Mouse (Mus musculus): ENCODE results near the gene Srrm3.

Gene Srrm3

DNA sequence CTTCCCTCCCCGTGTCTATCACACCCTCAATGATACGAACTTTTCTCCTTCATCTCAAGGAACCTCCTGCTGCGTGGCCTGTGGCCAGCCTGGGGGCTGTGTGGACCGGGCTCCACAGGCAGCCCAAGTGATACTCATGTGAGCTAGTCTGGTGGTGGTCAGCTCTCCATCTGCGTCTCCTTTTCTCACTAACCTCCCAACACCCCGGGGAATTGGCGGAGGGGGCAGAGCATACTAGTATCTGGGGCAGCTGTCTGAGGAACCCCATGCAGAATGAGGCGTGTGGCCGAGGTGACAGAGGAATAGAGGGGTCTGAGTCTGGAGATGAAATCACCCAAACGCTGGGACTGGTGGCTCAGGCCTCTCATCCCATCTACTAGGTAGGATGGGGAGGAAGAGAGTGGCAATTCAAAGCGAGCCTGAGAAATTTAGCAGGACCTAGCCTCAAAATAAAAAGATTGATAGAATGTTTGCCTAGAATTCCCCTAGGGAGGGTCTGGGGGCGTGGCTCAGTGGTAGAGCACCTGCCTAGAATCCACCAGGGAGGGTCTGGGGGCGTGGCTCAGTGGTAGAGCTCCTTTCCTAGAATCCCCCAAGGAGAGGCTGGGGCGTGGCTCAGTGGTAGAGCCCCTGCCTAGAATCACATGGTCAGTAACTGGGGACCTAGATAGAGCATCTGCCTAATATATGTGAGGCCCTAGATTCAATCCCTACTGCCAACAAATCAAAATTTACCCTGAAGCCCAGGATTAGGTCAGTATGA is 63.2 kb downstream of the Srrm3 start:
- DNase-seq (ENCODE audit: low read depth, low spot score) = no peak

DNA sequence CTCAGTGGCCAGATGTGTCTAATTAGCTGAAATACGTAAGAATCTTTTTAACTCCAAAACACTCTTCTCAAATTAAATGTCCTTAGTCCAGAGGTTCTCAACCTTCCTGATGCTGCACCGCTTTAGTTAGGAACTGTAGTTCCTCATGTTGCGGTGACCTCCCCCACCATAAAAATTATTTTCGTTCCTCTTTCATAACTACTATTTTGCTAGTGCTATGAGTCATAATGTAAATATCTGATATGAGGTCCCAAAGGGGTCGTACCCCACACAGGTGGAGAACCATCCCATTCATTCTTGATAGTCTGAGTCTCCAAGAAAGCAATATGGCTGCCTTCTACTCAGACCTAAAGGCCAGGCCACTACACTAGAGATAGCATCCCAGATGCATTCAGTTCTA is 63.8 kb downstream of the Srrm3 start:
- DNase-seq (ENCODE audit: low read depth, low spot score) = no peak

DNA sequence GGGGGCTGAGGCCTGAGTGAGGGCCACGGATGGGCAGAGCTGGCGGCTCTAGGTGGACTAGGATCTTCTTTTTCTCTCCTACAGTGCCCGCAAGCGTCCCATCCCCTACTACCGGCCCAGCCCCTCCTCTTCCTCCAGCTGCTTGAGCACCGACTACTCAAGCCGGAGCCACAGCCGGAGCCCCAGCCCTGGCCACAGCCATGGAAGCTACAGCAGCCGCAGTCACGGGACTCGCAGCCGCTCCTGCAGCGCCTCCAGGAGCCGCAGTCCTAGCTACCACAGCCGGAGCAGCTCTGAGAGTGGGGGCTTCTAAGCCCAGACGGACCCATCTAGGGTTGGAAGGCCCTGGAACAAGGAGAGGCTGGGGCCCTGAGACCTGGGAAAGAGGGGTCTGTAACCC is 66.3 kb downstream of the Srrm3 start:
- no peak for DNase-seq (ENCODE audit: low read depth, low spot score)

DNA sequence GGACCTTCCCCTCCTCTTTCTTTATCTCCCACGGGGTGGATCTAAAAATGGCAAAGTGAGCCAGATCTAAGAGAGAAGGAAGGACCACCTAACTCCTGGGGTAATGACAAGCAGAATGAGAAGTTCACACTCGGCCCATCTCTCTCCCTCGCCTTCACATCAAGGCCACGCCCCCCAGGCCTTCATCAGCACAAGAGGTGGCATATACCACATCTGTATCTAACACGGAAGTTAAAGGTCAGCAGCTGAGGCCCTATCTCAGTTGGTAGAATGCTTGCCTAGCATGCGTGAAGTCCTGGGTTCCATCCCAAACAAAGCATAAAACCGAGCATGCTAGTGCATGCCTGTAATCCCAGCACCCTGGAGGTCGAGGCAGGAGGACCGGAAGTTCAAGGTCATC is 67.1 kb downstream of the Srrm3 start:
- no peak for DNase-seq (ENCODE audit: low read depth, low spot score)

DNA sequence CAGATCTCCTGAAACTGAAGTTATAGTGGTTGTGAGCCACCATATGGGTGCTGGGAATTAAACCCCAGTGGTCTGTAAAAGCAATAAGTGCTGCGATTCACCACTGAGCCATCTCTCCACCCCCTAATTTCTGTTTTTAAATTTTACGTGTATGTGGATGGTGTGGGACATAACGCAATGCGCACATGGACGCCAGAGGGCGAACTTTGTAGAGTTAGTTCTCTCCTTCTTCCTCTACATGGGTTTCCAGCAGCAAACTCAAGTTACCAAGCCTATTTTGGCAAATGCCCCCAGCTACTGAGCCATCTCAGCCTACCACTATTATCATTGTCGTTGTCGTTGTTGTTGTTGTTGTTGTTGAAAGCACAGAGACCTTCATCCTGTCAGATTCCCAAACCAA is 70.5 kb downstream of the Srrm3 start:
- DNase-seq (ENCODE audit: low read depth, low spot score) = peak; percentile 38

DNA sequence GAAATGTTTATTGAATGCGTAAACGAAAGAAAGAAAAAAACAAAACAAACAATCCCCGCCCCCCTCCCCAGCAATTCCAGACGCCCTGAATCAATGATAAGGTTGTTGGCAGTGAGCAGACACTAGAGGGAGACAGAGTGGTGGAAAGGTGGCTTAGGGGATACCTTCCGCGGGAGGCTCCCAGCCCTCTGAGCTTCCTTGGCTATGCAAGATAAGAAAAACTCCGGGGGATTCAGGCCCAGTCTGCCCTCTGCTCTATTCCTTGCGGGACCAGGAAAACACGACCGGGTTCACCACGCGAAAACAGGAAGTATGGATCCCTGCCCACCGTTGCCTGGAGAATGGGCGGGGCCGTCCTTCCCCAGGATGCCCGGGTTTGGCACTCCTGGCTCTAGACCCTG is 71.1 kb downstream of the Srrm3 start:
- DNase-seq (ENCODE audit: low read depth, low spot score) = peak; percentile 34

DNA sequence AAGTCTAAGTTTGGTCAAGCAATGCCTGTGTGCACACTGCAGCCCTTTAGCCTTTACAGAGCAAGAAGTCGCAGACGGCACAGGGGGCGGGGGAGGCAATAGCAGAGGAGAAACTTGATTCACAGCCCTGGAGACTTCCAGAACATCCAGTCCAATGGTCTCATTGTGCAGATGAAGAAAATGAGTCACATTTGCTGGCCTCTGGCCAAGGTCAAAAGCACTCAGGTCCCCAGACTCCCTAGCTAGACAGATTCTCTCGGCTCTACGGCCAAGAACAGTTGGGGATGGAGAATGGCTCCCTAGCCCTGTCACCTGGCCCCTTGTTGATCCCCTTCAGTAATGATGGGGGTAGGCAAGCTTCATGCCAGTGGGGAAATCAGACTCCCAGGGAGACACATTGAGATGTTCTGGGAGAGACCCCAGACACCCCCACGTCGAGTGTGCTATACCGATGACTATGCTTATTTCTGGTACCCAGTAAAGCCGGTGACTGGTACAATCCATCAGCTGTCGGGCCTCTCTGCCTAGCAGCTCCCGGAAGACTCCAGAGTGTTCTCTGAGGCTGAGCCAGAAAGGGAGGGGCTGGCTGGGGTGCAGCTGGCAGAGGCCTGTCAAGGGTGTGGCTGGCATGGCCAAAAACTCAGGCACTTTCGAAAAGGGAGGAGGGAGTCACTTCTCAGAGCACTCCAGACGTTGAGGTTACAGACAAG is 72.9 kb downstream of the Srrm3 start:
- peak; percentile 87 for DNase-seq (ENCODE audit: low read depth, low spot score)

DNA sequence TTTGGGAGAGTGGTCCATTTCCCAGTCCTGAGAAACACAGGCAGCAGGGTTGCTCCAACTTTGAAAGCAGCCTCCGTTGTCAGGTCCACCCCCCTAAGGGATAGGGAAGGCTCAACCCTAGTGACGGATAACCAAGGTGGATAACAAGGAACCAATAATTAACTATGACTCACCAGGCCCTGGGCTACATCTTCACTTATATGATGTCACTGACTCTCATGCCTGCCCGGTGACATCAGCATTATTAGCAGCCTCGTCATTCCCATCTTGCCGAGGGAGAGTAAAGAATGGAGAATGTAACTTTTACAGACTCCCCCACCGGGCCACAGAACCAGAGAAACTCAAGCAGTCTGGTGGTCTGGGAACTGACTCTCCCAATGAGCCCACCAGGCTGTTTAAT is 78.0 kb downstream of the Srrm3 start:
- DNase-seq (ENCODE audit: low read depth, low spot score) = no peak

DNA sequence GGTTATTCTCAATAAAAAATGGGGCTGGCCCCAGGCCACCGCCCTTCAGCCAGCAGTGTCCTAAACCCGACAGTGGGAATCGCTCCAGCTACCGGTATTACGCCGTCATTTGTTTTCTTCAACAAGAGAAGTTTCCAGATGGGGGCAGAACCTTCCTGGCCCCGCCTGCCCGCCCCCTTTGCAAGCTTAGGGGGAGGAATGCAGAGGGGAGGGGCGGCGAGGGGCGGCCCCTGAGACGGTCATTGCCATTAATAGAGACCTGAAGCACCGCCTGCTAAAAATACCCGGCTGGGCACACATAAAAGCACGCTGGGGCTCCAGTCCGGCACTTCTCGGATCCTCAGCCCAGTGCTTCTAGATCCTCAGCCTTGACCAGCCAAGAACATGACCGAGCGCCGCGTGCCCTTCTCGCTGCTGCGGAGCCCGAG is 81.0 kb downstream of the Srrm3 start, which contains the start of gene Hspb1:
Hspb1 (plus strand) TSS at position 245 of the 428 bp plus-strand sequence.
- peak; percentile 94 for DNase-seq (ENCODE audit: low read depth, low spot score)

DNA sequence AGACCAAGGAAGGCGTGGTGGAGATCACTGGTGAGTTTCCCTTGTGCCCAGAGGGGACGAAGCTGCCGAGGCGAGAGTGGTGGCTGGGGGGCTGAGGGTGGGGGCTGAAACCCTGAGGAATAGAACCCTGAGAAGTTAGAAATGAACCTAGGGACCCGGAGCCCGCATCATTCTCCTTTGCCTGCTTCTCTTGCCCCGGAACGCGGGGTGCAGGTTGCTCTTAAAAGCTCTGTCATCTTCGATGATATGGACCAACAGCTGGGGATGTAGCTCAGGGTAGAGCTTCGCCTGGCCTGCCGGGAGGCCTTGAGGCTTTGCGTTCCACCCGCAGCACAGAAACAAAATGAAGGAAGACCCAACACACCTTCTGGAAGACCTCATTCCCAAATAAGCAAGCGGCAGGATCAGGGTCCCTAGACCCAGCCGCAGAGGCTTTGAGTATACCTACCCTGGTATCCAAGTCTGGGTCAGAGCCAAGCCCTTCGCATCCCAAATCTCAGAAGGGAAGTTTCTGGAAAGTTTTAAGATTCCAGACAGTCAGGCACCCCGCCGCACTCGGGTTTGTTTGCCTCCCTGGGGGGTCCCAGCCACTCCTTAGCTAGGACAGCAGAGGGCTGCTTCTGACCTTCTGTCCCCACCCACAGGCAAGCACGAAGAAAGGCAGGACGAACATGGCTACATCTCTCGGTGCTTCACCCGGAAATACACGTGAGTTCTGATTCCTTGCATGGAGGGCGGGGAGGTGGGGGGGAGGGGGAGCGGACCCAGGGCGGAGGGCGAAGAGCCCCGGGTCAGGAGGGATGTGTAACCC is 81.9 kb downstream of the Srrm3 start:
- DNase-seq (ENCODE audit: low read depth, low spot score) = no peak

DNA sequence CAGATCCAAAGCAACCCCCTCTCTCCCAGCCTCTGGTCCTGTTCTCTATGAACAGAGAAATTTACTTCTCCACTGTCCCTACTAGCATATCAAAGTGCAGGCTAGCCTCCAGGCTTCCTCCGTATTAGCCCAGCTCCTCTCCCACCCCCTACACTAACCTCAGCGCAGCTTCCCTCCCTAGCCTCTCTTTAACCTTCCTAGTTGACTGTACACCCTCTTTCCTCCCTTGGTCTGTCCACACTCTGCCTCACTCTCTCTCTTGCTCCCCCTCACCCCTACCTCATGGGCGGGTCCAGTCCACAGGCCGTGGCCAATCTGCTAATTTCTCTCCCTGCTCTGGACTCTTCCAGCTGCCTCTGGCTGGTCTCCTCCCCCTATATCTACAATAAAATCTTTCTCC is 83.6 kb downstream of the Srrm3 start:
- DNase-seq (ENCODE audit: low read depth, low spot score) = no peak

DNA sequence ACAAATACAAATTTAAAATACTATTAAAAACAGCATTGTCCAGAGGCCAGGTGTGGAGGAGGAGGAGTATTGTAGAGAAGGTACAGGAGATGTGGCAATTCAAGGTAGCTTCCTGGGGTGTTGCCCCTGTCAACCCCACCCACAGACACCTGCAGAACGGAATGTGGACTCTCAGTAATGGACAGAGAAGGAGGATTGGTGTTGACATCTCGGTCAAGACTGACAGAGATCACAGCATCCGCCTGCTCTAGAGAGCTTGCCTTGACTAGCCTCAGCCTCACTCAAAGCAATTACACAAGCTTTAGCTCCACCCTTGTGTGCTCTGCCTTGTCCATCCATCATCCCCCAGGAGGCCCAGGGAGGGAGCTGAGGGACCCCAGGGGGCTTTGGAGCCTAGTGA is 84.2 kb downstream of the Srrm3 start:
- DNase-seq (ENCODE audit: low read depth, low spot score) = no peak

DNA sequence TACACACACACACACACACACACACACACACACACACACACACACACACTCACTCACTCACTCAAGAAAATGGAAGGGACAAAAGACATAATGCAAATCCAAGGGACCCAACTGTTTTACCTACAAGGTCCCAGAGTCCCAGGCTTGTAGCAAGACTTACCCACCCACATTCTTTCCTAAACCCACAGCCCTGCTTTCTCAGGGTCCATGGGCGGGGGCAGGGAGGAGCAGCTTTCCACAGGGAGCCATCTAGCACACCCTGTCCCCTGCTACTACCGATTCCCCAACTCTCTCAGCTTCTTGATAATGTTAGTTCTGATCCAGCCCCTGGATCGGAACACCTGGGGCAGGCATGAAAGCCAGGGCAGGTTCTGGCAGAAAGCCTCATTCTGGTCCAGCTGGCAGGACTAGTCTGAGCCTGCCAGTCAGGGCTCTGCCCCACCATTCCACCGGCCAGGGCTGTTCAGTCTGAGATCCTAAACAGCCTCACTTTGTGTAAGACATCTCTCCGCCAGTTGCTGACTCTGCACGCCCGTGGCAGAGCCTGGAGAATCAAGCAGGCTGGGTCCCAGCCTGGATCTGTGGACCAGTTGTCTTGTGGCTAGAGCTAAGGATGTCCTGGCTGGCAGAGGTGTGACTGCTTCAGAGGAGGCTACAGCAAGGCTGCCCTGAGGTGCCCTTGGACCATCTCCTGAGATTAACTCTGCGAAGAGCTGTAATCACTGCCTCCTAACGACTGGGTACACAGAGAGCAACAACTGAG is 86.1 kb downstream of the Srrm3 start:
- DNase-seq (ENCODE audit: low read depth, low spot score) = no peak

DNA sequence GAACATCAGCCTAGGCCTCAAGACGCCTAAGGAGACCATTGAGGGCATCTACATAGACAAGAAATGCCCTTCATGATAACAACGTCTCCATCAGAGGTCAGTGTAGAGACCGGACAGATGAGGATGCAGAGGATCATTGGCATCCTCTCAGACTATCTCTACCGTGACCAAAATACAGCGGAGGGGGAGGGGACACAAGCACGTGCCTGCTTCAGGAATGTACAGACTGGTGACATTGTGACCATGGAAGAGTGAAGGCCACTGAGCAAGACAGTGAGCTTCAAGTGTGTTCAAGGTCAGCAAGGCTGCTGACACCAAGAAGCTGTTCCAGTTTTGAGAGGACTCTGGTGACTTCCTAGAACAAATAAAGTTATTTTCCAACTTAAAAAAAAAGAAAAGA is 88.3 kb downstream of the Srrm3 start:
- no peak for DNase-seq (ENCODE audit: low read depth, low spot score)

DNA sequence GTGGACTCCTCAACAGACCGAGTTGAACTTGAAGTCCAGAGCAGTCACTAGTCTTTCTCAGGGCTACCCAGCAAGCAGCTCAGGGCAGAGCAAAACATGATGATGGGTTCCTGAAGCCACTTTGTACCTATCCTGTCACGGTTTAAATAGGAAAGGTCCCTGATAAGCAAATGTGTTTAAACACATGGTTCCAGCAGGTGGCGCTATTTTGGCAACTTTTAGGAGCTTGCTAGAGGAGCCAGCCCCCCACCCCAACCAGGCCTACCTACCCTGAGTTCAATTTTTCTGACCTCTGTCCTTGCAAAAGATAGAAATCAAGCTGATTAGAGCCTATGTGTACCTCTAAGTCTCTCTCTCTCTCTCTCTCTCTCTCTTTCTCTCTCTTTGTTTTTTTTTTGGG is 91.3 kb downstream of the Srrm3 start:
- peak; percentile 71 for DNase-seq (ENCODE audit: low read depth, low spot score)

DNA sequence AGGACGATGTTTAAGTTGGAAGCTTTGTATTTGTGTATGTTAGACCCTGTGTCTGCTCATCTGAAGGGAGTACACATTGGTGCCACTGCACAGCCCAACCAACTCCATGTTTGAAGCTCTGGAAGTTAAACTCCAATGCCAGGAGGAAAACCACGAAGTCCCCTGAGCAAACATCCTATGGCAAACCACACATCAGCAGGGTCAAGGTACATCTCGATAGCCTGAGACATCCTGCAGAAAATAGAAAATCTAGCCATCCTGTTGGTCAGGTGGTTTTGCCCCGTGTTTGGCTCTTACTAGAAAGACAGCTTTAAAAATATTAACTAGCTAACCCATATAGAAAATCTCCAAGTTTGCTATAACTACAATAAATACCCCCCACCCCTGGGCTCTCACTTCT is 92.3 kb downstream of the Srrm3 start:
- no peak for DNase-seq (ENCODE audit: low read depth, low spot score)

DNA sequence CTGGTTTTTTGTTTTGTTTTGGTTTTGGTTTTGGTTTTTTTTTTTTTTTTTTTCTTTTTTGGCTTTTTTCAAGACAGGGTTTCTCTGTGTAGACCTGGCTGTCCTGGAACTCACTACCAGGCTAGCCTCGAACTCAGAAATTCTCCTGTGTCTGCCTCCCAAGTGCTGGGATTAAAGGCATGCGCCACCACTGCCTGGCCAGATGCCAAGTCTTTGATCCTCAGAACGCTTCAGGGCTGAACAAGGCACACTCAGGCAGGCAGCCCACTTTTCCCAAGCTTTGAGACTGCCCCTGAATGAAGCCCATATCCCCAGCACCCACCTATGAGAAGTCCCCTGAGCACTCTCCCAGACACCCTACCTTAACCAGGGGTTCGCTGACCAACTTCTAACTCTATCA is 93.1 kb downstream of the Srrm3 start:
- DNase-seq (ENCODE audit: low read depth, low spot score) = no peak

DNA sequence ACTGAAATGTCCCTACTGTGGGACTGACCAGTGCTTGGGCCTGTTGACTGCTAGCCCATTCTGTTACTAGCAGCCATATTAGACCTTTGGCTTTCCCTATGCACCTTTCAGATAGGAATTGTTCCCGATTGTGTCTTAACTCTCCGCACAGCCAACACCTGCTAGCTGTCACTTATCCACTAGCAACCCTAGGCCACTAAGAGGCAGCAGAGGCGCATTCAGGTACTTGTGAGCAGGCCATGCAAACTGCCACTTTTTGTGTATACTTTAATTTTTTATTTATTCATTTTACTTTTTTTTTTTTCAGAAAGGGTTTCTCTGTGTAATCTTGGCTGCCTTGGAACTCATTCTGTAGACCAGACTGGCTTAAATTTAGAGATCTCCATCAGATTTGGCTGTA is 94.0 kb downstream of the Srrm3 start:
- no peak for DNase-seq (ENCODE audit: low read depth, low spot score)

DNA sequence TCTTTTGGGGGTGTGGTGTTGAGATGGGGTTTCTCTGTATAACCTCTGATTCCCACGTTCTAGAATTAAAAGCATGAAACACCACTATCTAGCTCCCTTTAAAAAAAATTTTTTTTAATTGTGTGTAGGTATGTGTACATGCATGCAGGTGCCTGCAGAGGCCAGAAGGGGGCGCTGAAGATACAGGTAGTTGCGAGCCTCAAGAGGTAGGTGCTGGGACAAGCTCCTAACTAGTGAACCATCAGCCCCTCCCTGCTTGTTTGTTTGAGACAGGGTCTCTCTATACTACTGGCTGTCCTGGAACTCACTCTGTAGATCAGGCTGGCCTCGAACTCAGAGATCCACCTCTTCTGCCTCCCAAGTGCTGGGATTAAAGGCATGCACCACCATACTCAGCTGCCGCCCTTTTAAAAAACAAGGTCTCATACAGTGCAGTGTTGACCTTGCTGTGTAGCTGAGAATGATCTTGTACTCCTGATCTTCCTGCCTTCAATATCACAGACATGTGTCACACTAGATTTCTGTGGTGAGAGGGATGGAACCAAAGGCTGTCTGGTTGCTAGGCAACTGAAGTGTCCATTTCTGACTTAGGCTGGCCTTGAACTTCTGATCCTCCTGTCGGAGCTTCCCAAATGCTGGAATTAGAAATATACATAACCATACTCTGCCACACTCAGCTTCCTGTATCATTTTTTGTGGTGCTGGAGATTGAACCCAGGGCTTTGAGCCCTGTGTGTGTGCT is 94.8 kb downstream of the Srrm3 start:
- no peak for DNase-seq (ENCODE audit: low read depth, low spot score)

DNA sequence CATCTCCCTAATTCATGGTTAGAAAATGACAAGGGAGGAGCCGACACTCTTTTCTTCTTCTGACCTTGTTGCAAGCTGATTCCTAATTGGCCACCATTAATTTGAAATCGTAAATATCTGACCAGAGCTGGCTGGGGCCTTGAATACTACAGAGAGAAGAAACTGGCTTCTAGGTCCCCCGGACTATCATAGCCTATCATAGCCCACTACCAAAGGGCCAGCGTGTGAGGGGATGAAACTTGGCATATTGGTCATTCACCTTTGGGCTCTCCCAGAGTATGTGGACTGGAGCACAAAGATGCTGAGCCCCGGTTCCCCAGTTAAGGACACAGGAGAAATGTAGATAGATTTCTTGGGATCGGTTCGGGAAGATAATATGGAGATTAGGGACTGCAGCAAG is 96.4 kb downstream of the Srrm3 start:
- no peak for DNase-seq (ENCODE audit: low read depth, low spot score)

DNA sequence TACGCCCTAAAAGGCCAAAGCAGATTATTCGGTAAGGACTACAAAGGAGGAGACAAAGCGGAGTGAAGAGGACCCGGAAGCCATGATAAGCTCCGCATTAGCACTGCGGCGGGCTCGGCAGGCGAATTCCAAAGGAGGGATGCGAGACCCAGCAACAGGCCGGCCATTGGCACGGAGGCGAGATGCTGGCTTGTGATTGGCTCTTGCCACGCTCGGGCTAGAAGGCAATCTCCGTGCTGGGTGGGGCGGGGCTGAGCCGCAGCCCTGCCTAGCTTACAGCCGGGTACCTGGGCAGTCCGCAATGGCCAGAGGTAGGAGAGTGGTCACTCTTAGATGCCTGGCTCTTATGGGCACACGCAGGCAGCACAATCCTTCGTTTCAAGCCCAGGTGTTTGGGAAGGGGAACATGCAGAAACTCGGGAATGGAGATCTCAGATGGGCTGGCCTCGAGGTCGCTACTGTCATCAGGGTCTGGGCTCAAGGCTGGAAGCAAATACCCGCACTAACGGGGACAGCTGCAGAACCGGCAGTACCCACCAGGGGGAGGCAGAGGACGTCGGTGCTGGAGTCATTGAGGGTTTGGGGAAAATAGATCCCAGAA is 97.0 kb downstream of the Srrm3 start:
- DNase-seq (ENCODE audit: low read depth, low spot score) = peak; percentile 89
